Comparison of ENCODE assay signal across 13 mouse cellular contexts in genomic region chr5:112700794-112701193, GRCm38 (mm10).
DNase-seq lines count a peak whose midpoint lies in the region.
"Had no signal": no experiment of that assay in that cellular context is flagged by ENCODE, and none has a peak within 500 bp of the region (broad histone marks: within the 10 kb centered on the region; RNA-seq: fewer than 3 reads in every experiment).

No protein-coding gene starts in this region.

- peak; percentile 52 to 66 for DNase-seq in frontal cortex, postnatal 36 days (ENCODE audit: low spot score in 2 of 2)
- DNase-seq in frontal cortex, postnatal 25 days (ENCODE audit: low spot score in 2 of 2): no peak
- DNase-seq in right cerebral cortex, postnatal 25 days: peak; percentile 66
- no peak for DNase-seq in right cerebral cortex, postnatal 14 days
- peak; percentile 40 to 72 for DNase-seq in left cerebral cortex, adult 9 months (ENCODE audit: low spot score in 2 of 2)
- DNase-seq in heart, adult 11 months: no peak
- DNase-seq in ovary, postnatal 10 days (ENCODE audit: low spot score): no peak
- DNase-seq: adrenal gland, postnatal 14 days; cerebellum, adult 18-20 months; cerebellum, postnatal 25 days; heart, postnatal 10 days; kidney, adult 11 months; thymus, postnatal 25 days had no signal

Comparison
In these comparisons a context has a peak if more than half of its experiments do, and no peak if none do; other contexts are left out.
1. DNase-seq: peak in frontal cortex, postnatal 36 days (2 of 2), right cerebral cortex, postnatal 25 days (single experiment) and left cerebral cortex, adult 9 months (2 of 2); none in frontal cortex, postnatal 25 days (0 of 2), right cerebral cortex, postnatal 14 days (single experiment), heart, adult 11 months (single experiment) and ovary, postnatal 10 days (single experiment).